Comparison of ENCODE assay signal across 23 mouse cellular contexts in the genomic region with DNA sequence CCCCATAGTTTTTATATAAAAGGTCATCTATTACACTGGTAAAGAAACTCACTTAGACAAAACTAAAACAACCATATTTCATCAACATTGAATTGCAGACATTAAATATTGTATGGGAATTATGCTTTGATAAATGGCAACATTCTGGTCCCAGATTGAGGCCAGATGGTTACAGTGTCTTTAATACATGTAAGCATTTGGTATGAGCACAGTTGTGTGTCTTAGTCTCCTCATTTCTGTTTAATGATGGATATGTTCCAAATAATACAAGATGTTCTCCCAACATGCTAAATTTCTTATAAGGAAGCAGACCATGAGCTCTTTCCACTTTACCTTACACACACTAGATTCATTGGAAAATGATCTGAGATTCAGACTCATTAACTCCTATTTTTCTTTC.
"Had no signal": no experiment of that assay in that cellular context is flagged by ENCODE, and none has a peak within 500 bp of the region (broad histone marks: within the 10 kb centered on the region; RNA-seq: fewer than 3 reads in every experiment).

No protein-coding gene starts in this region.

- H3K9me3 ChIP-seq: limb, embryonic 12.5 days; limb, embryonic 15.5 days; midbrain, embryonic 12.5 days; midbrain, embryonic 15.5 days; neural tube, embryonic 12.5 days; neural tube, embryonic 15.5 days had no signal

- ATAC-seq: liver, postnatal 0 days; lung, postnatal 0 days; midbrain, embryonic 15.5 days had no signal

- H3K27ac ChIP-seq: kidney, postnatal 0 days; limb, embryonic 12.5 days; limb, embryonic 15.5 days; liver, embryonic 14.5 days; macrophage; midbrain, embryonic 12.5 days; midbrain, embryonic 15.5 days; neural tube, embryonic 12.5 days; neural tube, embryonic 15.5 days; stomach, postnatal 0 days had no signal

- H3K9ac ChIP-seq: limb, embryonic 12.5 days; limb, embryonic 15.5 days; liver, embryonic 14.5 days; liver, postnatal 0 days; lung, embryonic 14.5 days; midbrain, embryonic 12.5 days; midbrain, embryonic 15.5 days; neural tube, embryonic 12.5 days; neural tube, embryonic 15.5 days had no signal

- H3K4me3 ChIP-seq: limb, embryonic 12.5 days; limb, embryonic 15.5 days; midbrain, embryonic 12.5 days; midbrain, embryonic 15.5 days; neural tube, embryonic 12.5 days; neural tube, embryonic 15.5 days had no signal

- H3K4me2 ChIP-seq: limb, embryonic 12.5 days; limb, embryonic 15.5 days; liver, embryonic 11.5 days; lung, embryonic 14.5 days; midbrain, embryonic 12.5 days; midbrain, embryonic 15.5 days; neural tube, embryonic 12.5 days; neural tube, embryonic 15.5 days had no signal

- H3K4me1 ChIP-seq: limb, embryonic 12.5 days; limb, embryonic 15.5 days; midbrain, embryonic 12.5 days; midbrain, embryonic 15.5 days; neural tube, embryonic 12.5 days; neural tube, embryonic 15.5 days had no signal

- H3K36me3 ChIP-seq: limb, embryonic 12.5 days; limb, embryonic 15.5 days; midbrain, embryonic 12.5 days; midbrain, embryonic 15.5 days; neural tube, embryonic 12.5 days; neural tube, embryonic 15.5 days had no signal

- DNase-seq: kidney, adult 2 months; kidney, postnatal 36 days; left cerebral cortex, postnatal 4 days; liver, postnatal 0 days; lung, embryonic 14.5 days; right cerebral cortex, adult 18-20 months; right cerebral cortex, postnatal 14 days; right cerebral cortex, postnatal 4 days; thymus, adult 2 months; thymus, postnatal 14 days; thymus, postnatal 4 days had no signal

- H3K27me3 ChIP-seq: limb, embryonic 12.5 days; limb, embryonic 15.5 days; midbrain, embryonic 12.5 days; midbrain, embryonic 15.5 days; neural tube, embryonic 12.5 days; neural tube, embryonic 15.5 days had no signal
